Mouse (Mus musculus) right cerebral cortex, adult 18-20 months (tissue): Measurements from ENCODE around the gene Tns1.

Experiments used
- DNase-seq: peaks from one replicate; pipeline ENCODE4 v3.0.0; 2022; ENCODE audit warnings: mixed read lengths

Tns1 gene

DNA sequence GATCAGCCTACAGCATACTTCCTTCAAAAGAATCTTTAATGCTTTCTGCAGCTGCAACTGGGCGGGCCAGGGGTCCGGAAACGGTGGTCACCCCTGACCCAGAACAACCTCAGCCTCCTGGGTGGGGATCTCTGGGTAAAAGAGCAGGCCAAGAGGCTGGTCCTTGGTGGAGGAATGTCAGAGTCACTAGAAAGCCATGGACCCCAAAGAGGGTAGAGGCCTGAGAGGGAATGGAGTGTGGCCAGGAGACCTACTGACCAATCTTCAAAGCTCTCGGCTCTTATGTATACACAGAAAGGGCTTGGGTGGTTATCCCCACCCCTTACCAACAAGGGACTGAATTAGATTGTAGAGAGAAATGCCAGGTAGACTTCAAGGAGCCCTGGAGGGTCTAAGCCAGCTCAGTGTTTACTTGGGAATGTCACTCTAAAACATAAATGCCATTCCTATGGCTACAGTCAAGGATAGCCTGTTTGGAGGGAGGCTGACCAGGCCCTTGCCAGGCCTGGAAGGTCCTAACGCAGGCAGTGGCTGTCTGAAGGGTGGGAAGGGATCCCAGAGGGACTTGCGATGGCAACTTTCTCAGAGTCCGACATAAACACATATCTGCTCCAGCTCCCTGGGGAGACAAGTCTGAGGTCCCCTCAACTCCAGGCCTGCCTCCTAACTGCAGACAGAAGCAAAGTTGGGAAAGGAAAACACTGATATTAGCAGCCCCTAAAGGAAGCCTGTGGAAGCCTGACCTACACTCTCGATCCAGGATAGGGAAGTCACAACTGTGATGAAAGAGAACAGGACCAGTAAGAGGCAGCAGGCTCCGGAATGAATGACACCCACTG is 92.3 kb downstream of the Tns1 start:
- DNase-seq: no peak

DNA sequence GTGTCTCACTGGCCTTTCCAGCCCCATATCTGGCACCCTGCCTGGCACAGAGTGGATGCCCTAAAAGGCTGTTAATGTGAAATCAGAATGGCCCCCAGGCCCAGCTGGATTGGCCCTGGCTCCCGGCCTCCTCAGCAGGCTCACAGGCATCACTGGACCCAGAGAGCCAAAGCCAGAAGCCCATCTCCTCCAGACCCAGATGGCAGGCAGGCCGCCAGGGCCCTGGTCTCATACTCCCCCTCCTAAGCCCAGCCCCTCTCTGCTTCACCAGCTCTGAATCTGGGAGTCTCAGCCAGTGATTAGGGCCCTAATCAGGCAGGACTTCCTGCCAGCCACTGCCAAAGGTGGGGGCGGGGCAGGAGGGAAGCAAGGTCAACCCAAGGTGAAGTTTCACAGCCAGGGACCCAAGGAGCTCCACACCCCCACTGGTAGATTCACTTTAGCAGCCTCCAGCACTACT is 93.3 kb downstream of the Tns1 start:
- DNase-seq: no peak

DNA sequence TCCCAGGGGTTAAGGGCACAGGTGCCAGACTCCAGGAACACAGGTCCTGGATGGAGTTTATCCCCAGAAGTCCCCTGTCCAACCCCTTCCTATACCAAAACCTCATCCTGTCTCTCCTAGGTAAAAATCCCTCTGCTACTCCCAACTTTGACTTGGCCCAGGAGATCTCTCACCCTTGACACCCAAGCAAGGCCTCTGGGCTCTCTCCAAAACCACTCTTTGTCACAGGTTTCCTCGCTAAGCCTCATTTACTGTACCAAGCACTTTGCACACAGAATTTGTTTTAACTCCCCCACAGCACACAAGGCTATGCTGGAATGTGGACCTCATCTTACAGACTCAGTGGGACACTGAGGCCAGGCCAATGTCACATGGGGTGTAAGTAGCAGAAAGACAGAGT is 94.0 kb downstream of the Tns1 start:
- no peak for DNase-seq

DNA sequence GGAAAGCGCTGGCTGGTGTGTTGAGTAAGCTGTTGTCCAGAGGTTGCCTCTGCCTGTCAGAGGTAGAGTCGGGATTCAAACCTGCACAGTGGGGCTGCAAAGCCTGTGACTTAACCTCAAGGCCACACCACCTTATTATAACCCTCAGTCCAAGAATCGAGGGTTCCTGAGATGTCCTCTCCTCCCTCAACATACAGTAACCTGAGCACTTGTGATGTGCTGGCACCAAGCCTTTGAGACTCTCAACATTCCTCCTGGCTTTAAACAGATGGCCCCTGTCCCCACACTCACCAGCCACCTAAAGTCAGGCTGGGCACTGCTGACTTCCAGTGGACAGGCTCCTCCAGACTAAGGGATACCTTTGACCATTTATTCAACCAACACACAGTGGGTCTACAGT is 94.6 kb downstream of the Tns1 start:
- no peak for DNase-seq

DNA sequence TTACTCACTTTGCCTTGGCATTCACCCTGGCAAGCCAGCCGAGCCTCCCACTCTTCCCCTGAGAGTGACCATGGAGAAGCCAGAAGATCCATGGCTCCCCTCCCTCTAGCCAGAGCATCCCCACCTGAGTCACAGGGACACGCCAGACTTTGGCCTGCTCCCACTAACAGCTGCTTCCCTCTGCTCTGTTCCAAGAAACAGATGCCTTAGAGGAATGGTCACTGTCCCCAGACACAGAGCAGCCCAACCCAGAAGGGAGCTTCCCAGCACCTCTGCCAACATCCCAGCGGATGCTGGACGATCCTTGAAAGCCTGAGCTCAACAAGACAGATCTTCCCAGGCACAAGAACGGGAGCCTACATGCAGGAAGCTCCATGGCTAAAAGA is 95.4 kb downstream of the Tns1 start:
- no peak for DNase-seq

DNA sequence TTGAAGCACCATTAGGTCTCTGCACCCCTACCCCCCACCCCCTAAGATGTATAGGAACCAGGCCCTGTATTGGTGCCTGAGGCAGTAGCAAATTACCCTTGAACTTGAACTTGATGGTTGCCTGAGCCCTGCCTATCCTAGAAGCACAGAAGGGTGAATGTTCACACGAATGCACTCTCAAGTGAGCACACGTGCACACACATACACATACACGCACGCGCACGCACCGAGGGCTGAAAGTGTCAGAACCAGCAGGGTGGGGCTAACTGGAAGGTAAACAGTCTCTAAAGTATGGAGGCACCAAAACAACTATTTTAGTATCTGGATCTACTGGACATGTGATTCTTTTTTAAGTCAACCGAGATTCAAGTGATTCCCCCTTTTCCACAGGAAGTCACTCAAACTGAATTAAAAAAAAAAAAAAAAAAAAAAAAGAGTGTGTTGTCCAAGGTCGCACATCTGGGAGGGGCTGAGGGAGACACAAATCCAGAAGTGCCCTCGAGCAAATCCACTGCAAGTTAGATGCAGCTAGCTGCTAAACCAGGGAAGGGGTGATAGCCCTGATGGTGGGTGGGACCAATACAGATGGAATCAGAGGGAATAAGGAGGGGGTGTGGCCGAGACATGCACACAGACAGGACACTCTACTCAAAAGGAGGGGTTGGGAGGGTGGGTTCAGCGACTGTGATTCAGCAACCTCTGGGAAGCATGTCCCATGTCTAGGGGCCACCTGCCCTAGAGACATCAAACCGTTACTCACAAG is 96.0 kb downstream of the Tns1 start:
- no peak for DNase-seq

DNA sequence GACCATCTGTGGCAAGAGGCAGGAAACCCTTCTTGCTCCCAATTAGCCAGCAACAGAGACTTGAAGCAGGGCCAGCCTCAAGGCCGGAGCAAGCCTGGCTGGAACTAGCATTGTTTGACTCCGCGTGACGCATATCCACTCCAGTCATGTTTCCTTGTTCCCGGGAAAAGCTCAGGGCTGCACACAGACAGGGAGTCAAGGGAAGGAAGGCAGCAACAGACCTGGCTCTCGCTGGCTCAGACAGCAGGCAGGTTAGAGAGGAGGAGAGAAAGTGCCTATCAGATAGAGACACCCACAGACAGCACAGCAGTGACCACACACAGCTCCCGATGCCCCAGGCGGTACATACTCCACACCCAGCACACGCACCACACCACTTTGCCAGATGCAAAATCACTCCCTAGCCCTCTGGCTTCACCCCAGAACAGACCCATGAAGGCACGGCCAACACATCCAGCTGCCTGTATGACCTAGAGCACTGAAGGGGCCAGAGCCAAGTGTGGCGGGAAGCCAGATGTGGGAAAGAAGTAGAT is 96.6 kb downstream of the Tns1 start:
- DNase-seq: no peak

DNA sequence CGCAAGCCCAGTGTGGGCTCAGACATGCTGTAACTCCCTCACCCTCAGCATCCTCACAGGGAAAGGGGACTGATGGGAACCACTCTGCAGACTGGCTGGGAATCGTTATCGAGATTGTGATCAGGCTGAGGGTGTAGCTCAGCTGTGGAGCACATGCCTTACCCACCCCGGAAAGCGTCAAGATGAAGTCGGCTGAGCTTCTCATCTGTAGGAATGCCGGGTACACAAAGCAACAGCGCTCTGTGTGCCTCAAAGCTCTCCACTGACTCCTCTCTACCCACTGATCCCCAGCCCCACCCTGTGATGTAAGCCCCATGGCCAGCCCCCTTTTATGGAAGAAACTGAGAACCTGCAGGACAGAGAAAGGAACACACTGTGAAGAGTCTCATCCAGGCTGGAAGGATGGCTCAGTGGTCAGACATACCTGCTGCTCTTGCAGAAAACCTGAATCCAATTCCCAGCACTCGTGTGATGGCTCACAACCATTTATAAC is 97.5 kb downstream of the Tns1 start:
- no peak for DNase-seq

DNA sequence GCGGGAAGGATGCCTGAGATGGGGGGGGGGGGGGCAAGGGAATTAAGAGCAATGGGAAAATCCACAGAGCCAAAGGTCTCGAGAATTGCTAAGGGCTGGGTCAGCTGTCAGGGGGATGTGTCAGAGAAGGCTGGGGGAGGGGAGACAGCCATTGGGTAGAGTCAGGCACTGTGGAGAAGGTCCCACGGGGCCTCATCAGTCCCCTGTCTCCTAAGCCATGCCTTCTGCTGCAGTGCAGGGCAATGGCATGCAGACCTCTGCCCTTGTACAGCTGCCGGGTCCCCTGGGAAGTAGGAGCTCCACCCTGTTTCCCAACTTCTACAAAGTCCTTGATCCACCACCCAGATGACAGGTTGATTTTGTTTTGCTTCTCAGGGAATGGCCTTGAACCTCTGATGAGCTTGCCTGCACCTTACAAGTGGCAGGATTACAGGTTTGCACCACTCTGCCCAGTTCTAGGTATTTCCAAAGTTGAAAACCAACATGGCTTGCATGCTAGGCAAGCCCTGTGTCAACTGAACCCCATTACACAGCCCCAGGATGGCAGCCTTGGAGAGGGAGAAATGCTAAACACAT is 98.5 kb downstream of the Tns1 start:
- DNase-seq: no peak

DNA sequence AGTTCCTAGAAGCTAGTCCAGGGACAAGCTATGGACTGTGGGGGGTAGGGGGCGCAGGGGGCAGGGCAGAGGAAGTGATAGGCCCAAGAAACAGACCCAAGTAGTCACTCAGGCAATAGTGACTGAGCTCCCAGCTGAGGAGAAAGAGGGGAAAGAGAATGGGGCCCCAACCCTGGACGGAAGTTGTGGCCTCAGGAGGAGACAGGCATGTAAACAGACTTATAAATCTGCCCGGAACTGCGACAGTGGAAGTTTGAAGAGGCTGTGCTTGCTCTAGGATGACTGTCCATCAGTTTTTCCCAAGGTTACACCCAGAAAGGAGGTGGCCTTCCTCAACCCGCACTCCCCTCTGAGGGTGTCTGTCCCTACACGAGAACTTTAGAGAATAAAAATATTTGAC is 99.0 kb downstream of the Tns1 start:
- DNase-seq: no peak

DNA sequence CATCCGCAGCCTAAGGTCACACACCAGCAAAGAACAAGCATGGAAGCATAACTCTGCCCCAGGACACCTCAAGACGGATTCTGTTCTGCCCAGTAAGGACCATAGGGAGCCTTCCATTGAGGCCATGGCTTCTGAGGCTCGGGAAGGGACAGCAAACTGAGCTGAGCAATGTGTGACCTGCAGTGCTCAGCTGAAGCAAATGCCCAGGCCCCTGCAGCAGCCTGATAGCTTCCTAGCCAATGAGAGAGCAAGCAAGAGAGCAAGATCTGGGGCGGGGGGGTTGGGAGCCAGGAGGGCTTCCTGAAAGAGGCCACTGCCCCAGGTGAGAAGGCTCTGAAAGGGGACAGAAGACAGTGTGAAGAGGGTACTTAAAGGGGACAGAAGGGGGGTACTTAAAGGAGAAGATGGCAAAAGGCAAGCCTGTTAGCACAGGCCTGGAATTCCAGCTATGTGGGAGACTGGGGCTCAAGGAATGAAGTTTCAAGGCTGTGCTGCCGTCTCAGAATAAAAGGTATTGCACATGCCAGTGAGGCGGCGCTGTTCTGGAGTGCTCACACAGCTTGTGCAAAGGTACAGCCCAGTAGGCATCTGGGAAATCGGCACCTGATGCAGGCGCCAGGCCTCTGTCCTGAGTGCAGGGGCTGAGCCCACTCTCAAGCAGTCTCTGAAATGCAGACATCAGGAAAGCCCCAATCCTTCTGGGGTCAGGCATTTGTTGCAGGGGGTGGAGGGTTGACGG is 99.6 kb downstream of the Tns1 start:
- DNase-seq: no peak

DNA sequence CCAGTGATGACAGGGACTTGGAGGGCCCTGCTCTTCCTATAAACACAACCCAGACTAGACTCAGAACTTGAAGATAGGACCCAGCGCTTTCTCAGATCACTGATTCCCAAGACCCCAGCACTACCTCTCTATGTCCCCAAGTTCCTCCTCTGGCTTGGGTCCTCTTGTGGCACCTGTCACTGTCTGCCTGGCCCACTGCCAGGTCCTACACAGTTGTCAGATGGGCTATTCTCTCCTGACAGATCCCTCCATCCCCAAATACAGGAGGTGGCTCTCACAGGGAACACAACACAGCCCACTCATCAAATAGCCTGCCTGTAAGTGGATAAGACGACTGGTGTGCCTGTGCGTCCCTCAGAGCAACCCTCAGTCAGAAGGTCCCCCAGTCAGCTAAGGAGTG is 101.3 kb downstream of the Tns1 start:
- DNase-seq: no peak

DNA sequence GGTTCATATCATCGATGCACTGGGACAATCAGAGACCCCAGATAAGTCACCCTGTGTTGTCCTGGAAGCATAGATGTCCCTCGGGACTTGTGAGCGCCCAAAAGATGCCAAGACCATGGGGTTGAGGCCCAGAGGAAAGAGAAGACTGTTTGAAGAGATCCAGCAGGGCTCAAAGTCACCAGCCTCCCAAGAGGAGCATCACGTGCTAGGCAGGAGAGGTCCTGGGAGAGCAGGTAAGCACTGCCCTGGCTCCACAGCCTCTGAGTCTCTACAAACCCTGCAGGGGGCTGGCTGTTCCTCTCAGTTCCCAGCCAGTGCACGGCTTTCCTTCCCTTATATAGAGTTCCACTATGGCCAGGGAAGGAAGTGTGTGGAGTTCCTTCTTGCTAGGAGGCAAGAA is 101.7 kb downstream of the Tns1 start:
- DNase-seq: no peak

DNA sequence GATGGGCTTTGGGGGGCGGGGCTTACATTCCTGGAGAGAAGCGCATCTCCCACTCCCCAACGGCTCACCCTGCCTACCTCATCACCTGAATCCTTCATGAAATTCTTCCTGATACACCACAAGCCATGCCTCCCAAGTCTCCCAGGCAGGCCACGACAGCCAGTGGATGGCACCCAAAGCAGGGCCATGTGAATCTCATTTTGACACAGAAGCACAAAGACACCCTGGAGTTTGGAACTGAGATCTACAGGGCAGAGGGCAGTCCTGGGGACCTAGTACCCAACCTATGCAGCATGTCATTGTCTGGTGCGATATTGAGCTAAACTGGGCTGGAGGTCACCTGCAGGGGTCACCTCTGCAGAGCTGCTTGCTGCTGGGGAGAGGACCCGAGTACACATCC is 104.0 kb downstream of the Tns1 start:
- DNase-seq: no peak

DNA sequence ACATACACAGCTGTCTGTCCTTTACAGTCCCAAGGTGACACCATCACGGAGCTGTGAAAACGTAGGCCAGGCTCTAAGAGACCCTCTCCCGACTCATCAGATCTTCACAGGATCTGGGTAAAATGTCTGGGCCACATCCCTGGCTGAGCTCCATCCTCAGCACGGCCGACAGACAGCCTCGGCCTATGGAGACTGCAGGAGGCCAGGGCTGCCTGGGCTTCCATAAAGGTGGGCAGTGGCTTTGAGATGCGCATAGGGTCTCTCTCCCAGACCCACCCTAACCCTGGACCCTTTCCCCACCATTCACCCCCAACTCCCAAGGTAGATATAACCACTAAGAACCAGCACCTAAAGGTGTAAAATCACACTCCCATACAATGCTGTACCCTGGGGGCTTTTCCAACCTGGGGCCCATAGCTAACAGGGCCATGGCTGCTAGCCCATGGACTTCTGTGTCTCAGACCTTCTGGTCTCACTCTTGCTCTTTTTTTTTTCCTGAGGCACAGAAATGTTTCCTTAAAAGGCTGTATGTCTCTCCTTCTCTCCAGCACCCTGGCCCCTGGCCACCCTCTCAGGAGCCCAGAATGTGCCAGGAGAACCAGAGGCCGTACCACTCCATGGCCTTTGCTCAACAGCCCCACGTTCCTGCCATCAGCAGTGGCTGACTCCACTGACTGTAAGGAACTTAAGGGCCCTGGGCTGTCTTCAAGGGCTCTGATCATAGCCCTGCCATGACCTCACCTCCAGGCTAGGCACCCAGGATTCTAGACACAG is 106.7 kb downstream of the Tns1 start:
- DNase-seq: no peak

DNA sequence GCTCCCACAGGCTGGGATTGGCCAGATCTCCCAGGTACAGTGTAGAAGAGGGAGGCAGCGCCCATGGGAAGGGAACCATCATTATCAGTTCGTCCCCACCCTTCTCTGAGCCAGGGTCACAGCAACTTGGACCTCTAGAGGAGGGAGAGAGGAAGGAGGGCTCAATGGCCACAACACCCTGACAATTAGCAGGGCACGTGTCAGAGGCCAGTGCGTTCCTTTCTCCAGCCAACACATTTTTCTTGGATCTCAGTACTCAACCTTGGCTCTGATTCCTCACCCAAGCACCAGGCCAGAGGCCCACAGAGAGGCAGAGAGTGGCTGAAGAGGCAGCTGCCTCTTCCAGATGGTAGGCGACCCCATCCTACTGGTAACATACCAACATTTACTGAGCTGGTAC is 107.6 kb downstream of the Tns1 start:
- DNase-seq: no peak

DNA sequence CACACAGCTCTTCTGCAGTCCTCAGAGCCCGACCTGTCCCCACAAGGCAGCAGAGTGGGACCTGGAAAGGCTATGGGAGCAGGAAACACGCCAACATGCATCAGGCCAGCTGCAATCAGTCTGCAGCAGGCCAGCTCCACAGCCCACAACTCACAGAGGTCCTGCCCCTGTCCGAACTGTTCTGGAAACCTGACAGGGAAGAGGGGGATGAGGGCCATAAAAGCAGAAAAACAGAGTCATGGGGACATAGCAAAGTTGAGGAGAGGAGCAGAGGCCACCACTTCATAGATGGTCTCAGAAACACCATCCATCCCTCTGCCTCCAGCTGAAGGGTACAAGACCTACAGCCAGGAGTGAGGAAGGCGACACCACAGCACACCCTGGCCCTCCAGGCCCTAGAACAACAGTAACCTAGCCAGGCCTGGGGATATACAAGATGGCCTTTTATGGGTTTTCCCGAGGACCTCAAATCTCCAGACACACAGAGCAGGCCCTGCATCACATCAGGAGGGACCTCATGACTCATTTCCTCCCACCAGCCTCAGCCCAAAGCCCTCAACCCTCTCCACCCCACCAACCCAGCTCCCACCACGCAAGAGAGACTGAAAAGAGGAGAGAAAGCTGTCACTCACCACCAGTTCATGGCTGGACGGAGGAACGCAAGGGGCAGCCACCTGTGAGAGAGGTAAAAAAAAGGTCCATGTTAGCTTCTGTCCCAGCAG is 108.6 kb downstream of the Tns1 start:
- no peak for DNase-seq

DNA sequence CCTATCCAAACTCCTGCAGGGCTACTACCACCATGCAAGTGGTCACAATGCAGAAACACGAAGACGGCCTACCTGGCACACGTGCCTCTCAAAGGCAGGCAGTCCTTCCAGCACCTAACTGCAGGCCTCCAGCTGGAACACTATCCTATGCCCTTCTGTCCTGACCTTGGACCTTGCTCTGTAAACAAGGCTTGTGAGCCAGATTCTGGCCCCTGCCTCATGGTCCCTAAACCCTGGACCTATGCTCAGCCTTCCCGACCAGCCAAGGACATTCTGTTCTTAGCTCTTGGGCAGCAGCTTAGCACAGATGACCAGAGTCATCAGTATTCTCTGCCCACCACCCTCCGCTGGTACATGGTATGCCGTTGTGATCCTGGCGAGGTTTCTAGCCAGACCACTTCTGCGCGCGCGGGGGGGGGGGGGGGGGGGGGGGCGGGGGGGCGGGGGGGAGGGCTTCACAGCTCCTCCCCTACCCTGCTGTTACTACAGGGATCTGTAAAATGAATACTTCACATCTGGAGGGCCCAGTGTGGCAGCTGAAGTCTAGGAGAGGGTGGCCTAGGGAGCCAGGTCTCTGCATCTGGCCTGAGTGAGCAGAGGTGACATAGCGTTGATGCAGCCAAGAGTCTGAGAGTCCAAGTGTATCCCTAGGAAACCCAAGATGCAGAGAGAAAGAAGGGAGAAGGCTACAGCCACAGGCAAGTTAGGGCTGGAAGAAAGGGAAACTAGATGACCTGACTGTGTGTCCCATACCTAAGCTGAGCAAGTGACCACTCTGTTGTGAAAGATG is 109.5 kb downstream of the Tns1 start:
- DNase-seq: no peak

DNA sequence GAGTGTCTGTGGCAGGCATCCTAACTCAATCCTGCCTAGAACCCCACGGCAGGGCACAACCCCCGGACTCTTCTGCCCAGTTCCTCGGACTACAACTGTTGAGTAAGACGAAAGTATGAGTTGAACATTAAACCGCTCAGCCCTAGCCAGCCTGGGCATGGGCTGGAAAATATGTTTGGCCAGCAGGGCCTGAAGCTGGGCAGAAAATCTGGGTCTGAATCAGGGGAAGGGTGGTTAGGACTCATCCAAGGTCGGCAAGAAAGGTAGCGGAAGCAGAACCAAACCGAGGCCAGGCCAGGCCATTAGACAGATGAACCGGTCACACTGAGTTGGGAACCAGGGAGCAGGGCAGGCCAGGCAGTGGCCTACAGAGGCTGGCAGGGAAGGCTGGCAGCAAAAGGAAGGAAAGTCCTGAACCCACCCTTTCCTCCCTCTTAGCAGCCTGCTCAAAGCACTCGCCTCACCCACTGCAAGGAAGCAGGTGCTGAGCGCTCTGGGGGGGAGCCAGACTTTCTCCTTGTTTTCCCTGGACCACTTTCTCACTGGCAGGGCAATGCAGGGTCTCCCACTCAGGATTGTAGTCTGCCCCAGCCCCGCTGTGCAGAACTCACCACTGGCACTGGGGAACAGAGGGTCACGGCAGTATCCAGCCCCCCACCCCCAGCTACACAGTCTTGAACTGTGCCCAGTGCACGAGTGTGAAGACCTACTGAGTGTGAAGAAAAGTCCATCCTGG is 110.8 kb downstream of the Tns1 start:
- DNase-seq: no peak

DNA sequence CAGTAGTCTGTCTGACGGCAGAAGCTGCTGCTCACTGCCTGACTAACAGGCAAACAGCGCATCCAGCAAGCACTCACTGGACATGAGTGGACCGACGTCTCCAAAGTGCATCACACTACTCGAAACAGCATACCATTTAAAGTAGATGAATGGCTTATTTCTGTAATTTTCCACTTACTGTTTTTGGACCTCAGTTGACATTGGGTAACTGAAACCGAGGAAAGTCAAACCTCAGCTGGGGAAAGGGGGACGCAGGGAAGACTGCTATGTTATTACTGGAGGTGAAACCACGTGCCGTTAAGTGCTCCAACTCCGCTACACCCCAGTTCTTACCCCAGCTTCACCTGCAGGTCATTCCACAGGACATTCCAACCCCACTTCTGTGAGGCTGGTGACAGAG is 111.5 kb downstream of the Tns1 start:
- no peak for DNase-seq
